Mouse (Mus musculus) limb, embryonic 10.5 days (tissue): ENCODE data around the gene Mmp21. TPM values are rescaled to one million over a fixed set of nuclear protein-coding genes. Genes with fewer than 3 reads are reported as not detected.

ENCODE experiments used
- DNase-seq: peaks from one replicate; pipeline ENCODE4 v3.0.0-alpha.2; 2017; ENCODE audit warnings: low spot score
- H3K27ac ChIP-seq: fragments of 300-500 bp; sonication (generic); 2 replicates; pipeline ENCODE4 v1.5.1; 2016; ENCODE audit warnings: mild to moderate bottlenecking
- H3K27me3 ChIP-seq: fragments of 300-500 bp; sonication (generic); 2 replicates; pipeline ENCODE4 v1.6.1; 2016; ENCODE audit warnings: low read depth, mild to moderate bottlenecking; ENCODE audit not compliant: poor library complexity, severe bottlenecking
- H3K36me3 ChIP-seq: fragments of 300-500 bp; sonication (generic); 2 replicates; pipeline ENCODE4 v1.6.1; 2016; ENCODE audit warnings: mild to moderate bottlenecking, moderate library complexity
- H3K4me1 ChIP-seq: fragments of 300-500 bp; sonication (generic); 2 replicates; pipeline ENCODE4 v1.6.1; 2016
- H3K4me3 ChIP-seq: fragments of 300-500 bp; sonication (generic); 2 replicates; pipeline ENCODE4 v1.5.1; 2016; ENCODE audit warnings: mild to moderate bottlenecking, moderate library complexity
- H3K9me3 ChIP-seq: fragments of 300-500 bp; sonication (generic); replicated peaks from 2 replicates; pipeline ENCODE4 v1.6.1; 2016; ENCODE audit warnings: mild to moderate bottlenecking
- WGBS: fragments of 180-500 bp; shearing (Covaris S2); methylation state at CpG from one replicate; pipeline ENCODE4 v1.1.7; 2016; 5-methylcytosine and 5-hydroxymethylcytosine counted together
- polyA plus RNA-seq: library from polyadenylated mRNA; unstranded; fragments of >200 nt; fragmentation: Nextera tagmentation; extraction: Ambion mirVana; gene quantifications from 2 replicates; pipeline ENCODE4 v1.2.1, GENCODE M21; 2016

Gene Mmp21
- 0.18 TPM in 1 of 2 replicates, not detected in the other for polyA plus RNA-seq

GRCm38 (mm10) chr7:133679961-133680360 is at the start of gene Mmp21:
Mmp21 (minus strand) TSS chr7:133680061.
- Histone ChIP-seq H3K27ac (0 out of 2 replicates have a peak within 1 kb of the TSS, but pooled peaks have one; percentile 14), H3K4me1 (no peaks in the 10 kb centered on the region), H3K27me3 (no peaks in the 10 kb centered on the region), H3K4me3 (no peak within 1 kb of the TSS), H3K9me3 (no peaks in the 10 kb centered on the region), H3K36me3 (peaks cover 19% of the 10 kb centered on the region)
- no peak for DNase-seq
- 53% methylated on average over 3 of the region's 3 CpGs for WGBS

GRCm38 (mm10) chr7:133729351-133729750 is 49.5 kb upstream of the Mmp21 start:
- DNase-seq: no peak
- H3K4me1 ChIP-seq: no peaks in the 10 kb centered on the region
- H3K9me3 ChIP-seq: no peaks in the 10 kb centered on the region
- H3K36me3 ChIP-seq: peaks cover 10% of the 10 kb centered on the region
- WGBS: 77% methylated on average over 5 of the region's 5 CpGs
- H3K27me3 ChIP-seq: no peaks in the 10 kb centered on the region
- H3K4me3 ChIP-seq: no peak overlapping the region
- no peak overlapping the region for H3K27ac ChIP-seq

DNA sequence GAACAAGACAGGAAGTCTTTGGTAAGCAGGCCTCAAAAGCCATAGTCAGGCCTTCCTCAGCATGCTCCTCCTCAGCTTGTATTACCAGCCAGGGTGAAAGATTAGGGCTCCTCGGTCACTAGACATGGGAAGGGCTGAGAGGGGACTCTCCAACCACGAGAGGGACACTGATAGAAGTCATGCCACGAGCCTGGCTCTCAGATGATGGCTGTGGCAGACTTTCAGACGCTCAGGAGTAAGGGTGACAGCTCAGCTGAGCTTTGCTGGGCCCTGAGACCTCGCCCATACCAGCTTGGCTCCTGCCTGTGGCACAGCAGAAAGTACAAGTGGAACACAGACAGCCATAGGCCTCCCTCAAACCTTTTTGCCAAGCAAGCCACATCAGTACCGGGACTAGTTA is 47.2 kb upstream of the Mmp21 start:
- Histone ChIP-seq H3K36me3 (peaks cover 27% of the 10 kb centered on the region), H3K27me3 (no peaks in the 10 kb centered on the region), H3K9me3 (no peaks in the 10 kb centered on the region), H3K4me3 (no peak overlapping the region), H3K27ac (no peak overlapping the region), H3K4me1 (no peaks in the 10 kb centered on the region)
- no peak for DNase-seq
- WGBS: 81% methylated on average over 6 of the region's 6 CpGs

DNA sequence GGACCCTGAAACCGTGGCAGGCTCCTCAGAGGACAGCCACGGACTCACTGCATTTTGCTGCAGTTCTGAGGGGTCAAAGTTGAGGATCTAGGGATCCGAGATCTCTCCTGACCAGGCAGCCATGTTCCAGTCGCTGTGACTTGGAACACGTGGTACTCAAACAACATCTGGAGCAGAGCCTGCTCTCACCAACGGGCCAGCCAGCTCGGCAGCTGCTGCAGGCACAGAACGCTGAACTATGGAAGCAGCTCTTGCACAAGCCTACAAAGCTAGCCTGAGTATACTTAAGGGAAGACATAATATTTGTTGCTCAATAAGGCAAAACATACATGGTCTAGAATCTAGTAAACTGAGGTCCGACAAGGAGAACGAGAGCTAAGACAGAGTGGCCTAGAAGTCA is 45.7 kb upstream of the Mmp21 start:
- no peak for DNase-seq
- WGBS: 83% methylated on average over 10 of the region's 10 CpGs

GRCm38 (mm10) chr7:133724844-133725243 is 45.0 kb upstream of the Mmp21 start:
- H3K4me1 ChIP-seq: no peaks in the 10 kb centered on the region
- H3K4me3 ChIP-seq: no peak overlapping the region
- no peaks in the 10 kb centered on the region for H3K27me3 ChIP-seq
- H3K36me3 ChIP-seq: peaks cover 48% of the 10 kb centered on the region
- no peaks in the 10 kb centered on the region for H3K9me3 ChIP-seq
- no peak for DNase-seq
- H3K27ac ChIP-seq: no peak overlapping the region
- 93% methylated on average over 10 of the region's 10 CpGs for WGBS

More for the DNA sequence above, 45.7 kb upstream of the Mmp21 start:
- H3K9me3 ChIP-seq: no peaks in the 10 kb centered on the region
- H3K27ac ChIP-seq: no peak overlapping the region
- H3K4me3 ChIP-seq: no peak overlapping the region
- H3K4me1 ChIP-seq: no peaks in the 10 kb centered on the region
- peaks cover 41% of the 10 kb centered on the region for H3K36me3 ChIP-seq
- no peaks in the 10 kb centered on the region for H3K27me3 ChIP-seq

DNA sequence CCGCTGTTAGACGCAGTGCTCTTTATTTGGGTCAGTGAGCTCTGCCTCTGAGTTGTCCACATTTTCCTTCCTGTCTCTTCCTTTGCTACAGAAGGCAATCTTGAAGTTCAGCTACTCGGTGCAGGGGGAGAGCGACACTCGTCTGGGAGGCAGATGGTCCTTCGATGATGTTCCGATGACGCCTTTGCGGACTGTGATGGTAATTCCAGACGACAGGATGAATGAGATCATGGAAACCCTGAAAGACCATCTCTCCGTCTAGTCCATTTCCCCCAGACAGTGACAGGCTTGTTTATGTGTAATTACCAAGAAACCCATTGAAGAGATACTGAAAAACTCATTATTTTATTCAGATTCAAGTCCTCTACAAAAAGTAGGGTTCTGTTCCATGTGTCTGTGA is 40.8 kb upstream of the Mmp21 start:
- Histone ChIP-seq H3K27me3 (no peaks in the 10 kb centered on the region), H3K4me1 (no peaks in the 10 kb centered on the region), H3K27ac (no peak overlapping the region), H3K4me3 (no peak overlapping the region), H3K36me3 (peaks cover 91% of the 10 kb centered on the region), H3K9me3 (no peaks in the 10 kb centered on the region)
- 93% methylated on average over 11 of the region's 11 CpGs for WGBS
- no peak for DNase-seq

- H3K4me1 ChIP-seq: no peaks in the 10 kb centered on the region
- no peaks in the 10 kb centered on the region for H3K27me3 ChIP-seq
- H3K9me3 ChIP-seq: no peaks in the 10 kb centered on the region
- 94% methylated on average over 1 of the region's 1 CpGs for WGBS
- H3K36me3 ChIP-seq: peaks cover 99% of the 10 kb centered on the region
- no peak for DNase-seq
- H3K4me3 ChIP-seq: no peak overlapping the region
- H3K27ac ChIP-seq: no peak overlapping the region
Observed at GRCm38 (mm10) chr7:133718580-133718979, 38.7 kb upstream of the Mmp21 start.

- no peaks in the 10 kb centered on the region for H3K9me3 ChIP-seq
- no peak for DNase-seq
- WGBS: 92% methylated on average over 4 of the region's 4 CpGs
- no peaks in the 10 kb centered on the region; the same call in 1 of the 2 replicates for H3K4me1 ChIP-seq
- no peaks in the 10 kb centered on the region for H3K27me3 ChIP-seq
- no peak overlapping the region for H3K4me3 ChIP-seq
- H3K36me3 ChIP-seq: peaks cover 94% of the 10 kb centered on the region
- no peak overlapping the region for H3K27ac ChIP-seq
Observed at GRCm38 (mm10) chr7:133715387-133715786, 35.5 kb upstream of the Mmp21 start.

DNA sequence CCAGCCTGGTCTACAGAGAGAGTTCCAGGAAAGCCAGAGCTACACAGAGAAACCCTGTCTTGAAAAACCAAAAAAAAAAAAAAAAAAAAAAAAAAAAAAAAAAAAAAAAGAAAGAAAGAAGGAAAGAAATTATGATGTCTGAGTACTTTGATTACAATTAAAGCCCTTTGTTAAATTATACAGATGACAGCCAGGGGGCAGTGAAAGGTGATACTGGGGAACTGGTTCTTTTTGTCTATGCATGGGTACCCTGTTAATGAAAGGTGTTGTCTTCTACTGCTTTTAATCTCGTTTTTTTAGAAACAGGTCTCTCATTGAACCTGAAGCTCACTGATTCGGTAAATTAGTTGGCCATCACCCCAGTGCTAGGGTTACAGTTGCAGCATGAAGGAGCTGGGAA is 27.4 kb upstream of the Mmp21 start:
- Histone ChIP-seq H3K27ac (no peak overlapping the region), H3K36me3 (peaks cover 14% of the 10 kb centered on the region), H3K4me1 (peaks cover 8% of the 10 kb centered on the region), H3K27me3 (no peaks in the 10 kb centered on the region), H3K9me3 (no peaks in the 10 kb centered on the region), H3K4me3 (no peak overlapping the region)
- WGBS: 85% methylated on average over 2 of the region's 2 CpGs
- DNase-seq: no peak

DNA sequence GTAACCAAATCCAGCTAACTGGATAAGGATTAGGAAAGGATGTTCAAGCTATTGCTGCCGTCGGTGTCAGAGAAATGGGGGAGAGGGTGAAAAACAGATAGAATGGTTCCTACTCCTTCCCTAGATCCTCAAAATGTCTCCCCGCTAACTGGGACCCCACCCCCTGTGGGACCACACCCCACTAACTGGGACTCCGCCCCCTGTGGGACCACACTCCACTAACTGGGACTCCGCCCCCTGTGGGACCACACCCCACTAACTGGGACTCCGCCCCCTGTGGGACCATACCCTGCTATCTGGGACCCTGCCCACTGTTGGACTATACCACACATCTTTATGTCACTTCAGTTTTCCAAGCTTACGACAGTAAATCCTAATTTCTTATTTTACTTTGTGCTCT is 24.0 kb upstream of the Mmp21 start:
- no peaks in the 10 kb centered on the region for H3K27me3 ChIP-seq
- peaks cover 5% of the 10 kb centered on the region for H3K36me3 ChIP-seq
- no peaks in the 10 kb centered on the region for H3K9me3 ChIP-seq
- DNase-seq: no peak
- no peaks in the 10 kb centered on the region for H3K4me1 ChIP-seq
- no peak overlapping the region for H3K4me3 ChIP-seq
- no peak overlapping the region for H3K27ac ChIP-seq
- WGBS: 91% methylated on average over 7 of the region's 7 CpGs

GRCm38 (mm10) chr7:133702333-133702732 is 22.5 kb upstream of the Mmp21 start:
- no peaks in the 10 kb centered on the region for H3K9me3 ChIP-seq
- H3K27ac ChIP-seq: no peak overlapping the region
- peaks cover 5% of the 10 kb centered on the region for H3K36me3 ChIP-seq
- WGBS: 78% methylated on average over 10 of the region's 10 CpGs
- H3K4me3 ChIP-seq: no peak overlapping the region
- H3K4me1 ChIP-seq: no peaks in the 10 kb centered on the region
- no peak for DNase-seq
- no peaks in the 10 kb centered on the region for H3K27me3 ChIP-seq

DNA sequence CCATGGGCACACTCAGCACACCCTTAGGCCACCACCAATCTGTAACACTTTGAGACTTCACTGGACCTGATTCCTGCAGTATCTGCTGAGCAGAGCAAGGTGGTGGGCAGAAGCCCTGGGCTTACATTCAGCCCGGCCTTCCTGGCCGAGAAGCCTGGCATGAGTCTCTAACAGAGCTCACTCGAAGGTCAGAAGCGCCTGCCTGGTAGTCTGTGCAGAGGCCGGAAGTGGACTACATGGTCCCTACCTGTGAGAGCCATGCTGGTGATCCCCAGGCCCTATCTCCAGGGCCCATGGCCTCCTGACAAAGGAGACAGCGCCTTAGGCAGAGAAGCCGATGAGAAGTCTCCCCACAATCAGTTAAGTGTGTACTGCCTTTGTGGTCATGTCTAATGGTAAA is 21.5 kb upstream of the Mmp21 start:
- no peaks in the 10 kb centered on the region for H3K4me1 ChIP-seq
- H3K27ac ChIP-seq: no peak overlapping the region
- H3K4me3 ChIP-seq: no peak overlapping the region
- no peaks in the 10 kb centered on the region for H3K9me3 ChIP-seq
- 85% methylated on average over 7 of the region's 7 CpGs for WGBS
- no peak for DNase-seq
- H3K36me3 ChIP-seq: peaks cover 11% of the 10 kb centered on the region
- no peaks in the 10 kb centered on the region for H3K27me3 ChIP-seq

DNA sequence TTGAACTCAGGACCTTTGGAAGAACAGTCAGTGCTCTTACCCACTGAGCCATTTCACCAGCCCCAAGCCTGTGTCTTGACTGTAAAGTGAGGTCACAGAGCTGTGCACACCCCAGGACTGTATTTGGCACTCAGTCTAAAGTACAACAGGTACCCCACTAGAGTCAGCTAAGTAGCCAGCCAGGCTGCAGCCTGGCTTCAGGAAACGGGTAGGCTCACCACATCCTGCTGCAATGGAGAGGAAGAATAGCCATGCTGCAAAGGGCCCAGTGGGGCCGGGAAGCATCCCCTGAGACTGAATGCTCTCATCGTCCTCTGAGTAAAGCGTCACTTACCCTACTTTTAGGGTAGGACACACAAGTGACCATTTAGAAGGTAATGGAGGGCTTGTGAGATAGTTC is 20.0 kb upstream of the Mmp21 start:
- no peak overlapping the region for H3K27ac ChIP-seq
- WGBS: 93% methylated on average over 4 of the region's 4 CpGs
- H3K27me3 ChIP-seq: no peaks in the 10 kb centered on the region

GRCm38 (mm10) chr7:133698021-133698709 is 18.3 kb upstream of the Mmp21 start:
- no peaks in the 10 kb centered on the region for H3K4me1 ChIP-seq
- no peak overlapping the region for H3K27ac ChIP-seq
- H3K4me3 ChIP-seq: no peak overlapping the region
- no peak for DNase-seq
- H3K9me3 ChIP-seq: no peaks in the 10 kb centered on the region
- no peaks in the 10 kb centered on the region for H3K27me3 ChIP-seq
- WGBS: 87% methylated on average over 12 of the region's 12 CpGs
- H3K36me3 ChIP-seq: peaks cover 11% of the 10 kb centered on the region

More for the DNA sequence above, 20.0 kb upstream of the Mmp21 start:
- H3K36me3 ChIP-seq: peaks cover 11% of the 10 kb centered on the region
- no peak overlapping the region for H3K4me3 ChIP-seq
- no peak for DNase-seq
- H3K4me1 ChIP-seq: no peaks in the 10 kb centered on the region
- H3K9me3 ChIP-seq: no peaks in the 10 kb centered on the region
